Comparison of ENCODE assay signal across 14 mouse cellular contexts in genomic region chr2:121655106-121655505, GRCm38 (mm10).
DNase-seq lines count a peak whose midpoint lies in the region; ATAC-seq lines count a peak whose summit lies in the region.
"Had no signal": no experiment of that assay in that cellular context is flagged by ENCODE, and none has a peak within 500 bp of the region (broad histone marks: within the 10 kb centered on the region; RNA-seq: fewer than 3 reads in every experiment).

No protein-coding gene starts in this region.

- intact Hi-C loops in left cerebral cortex, postnatal 36 days (cut with DNase I) = no loop called here
- intact Hi-C loops in left cerebral cortex, postnatal 10 days (cut with DNase I) = no loop called here
- intact Hi-C loops in heart, postnatal 25 days (cut with DNase I) = no loop called here

- peak; percentile 81 for ATAC-seq in frontal cortex, adult (ENCODE audit: low TSS enrichment)
- no peak for ATAC-seq in erythroid progenitor cell, adult 5-6 weeks (replicated peaks; ENCODE audit: low FRiP score, poor library complexity, severe bottlenecking)
- ATAC-seq: activated CD4-positive, CD25-positive, alpha-beta regulatory T cell, adult 4 months; forebrain, embryonic 16.5 days; intestine, embryonic 15.5 days had no signal

- DNase-seq in frontal cortex, postnatal 25 days (ENCODE audit: low spot score in 2 of 2) = no peak
- peak; percentile 37 to 48 for DNase-seq in left cerebral cortex, postnatal 36 days (ENCODE audit: low spot score in 2 of 2)
- DNase-seq in left cerebral cortex, postnatal 10 days (ENCODE audit: extremely low spot score in 1 of 2, low spot score in 2 of 2) = no peak
- DNase-seq in heart, postnatal 25 days (ENCODE audit: low spot score) = peak; percentile 10
- DNase-seq in skeletal muscle tissue, adult 2 months (ENCODE audit: low read depth, low spot score) = peak; percentile 17
- DNase-seq: embryo, embryonic 11 days; kidney, postnatal 10 days; lung, embryonic 14.5 days; thymus, adult 18-20 months had no signal

Comparison
In these comparisons a context has a peak if more than half of its experiments do, and no peak if none do; other contexts are left out.
1. DNase-seq: peak in left cerebral cortex, postnatal 36 days (2 of 2), heart, postnatal 25 days (single experiment) and skeletal muscle tissue, adult 2 months (single experiment); none in frontal cortex, postnatal 25 days (0 of 2) and left cerebral cortex, postnatal 10 days (0 of 2).